Mouse (Mus musculus) hindbrain, embryonic 12.5 days (tissue): Measurements from ENCODE around the gene Mapk11. TPM values are rescaled to one million over a fixed set of nuclear protein-coding genes. Genes with fewer than 3 reads are reported as not detected.

Experiments used
- ATAC-seq: fragments of 200-750 bp; cut with Nextera tagmentation; 2 replicates; pipeline ENCODE4 v1.8.0; 2017; ENCODE audit warnings: moderate TSS enrichment; ENCODE audit not compliant: low FRiP score
- H3K27ac ChIP-seq: fragments of 300-500 bp; sonication (generic); 2 replicates; pipeline ENCODE4 v1.5.1; 2016; ENCODE audit warnings: mild to moderate bottlenecking
- H3K27me3 ChIP-seq: fragments of 300-500 bp; sonication (generic); 2 replicates; pipeline ENCODE4 v1.6.1; 2016; ENCODE audit warnings: mild to moderate bottlenecking
- H3K36me3 ChIP-seq: fragments of 300-500 bp; sonication (generic); 2 replicates; pipeline ENCODE4 v1.6.1; 2016; ENCODE audit warnings: mild to moderate bottlenecking
- H3K4me1 ChIP-seq: fragments of 300-500 bp; sonication (generic); 2 replicates; pipeline ENCODE4 v1.6.1; 2016
- H3K4me2 ChIP-seq: fragments of 300-500 bp; sonication (generic); replicated peaks from 2 replicates; pipeline ENCODE4 v1.6.1; 2016; ENCODE audit warnings: mild to moderate bottlenecking
- H3K4me3 ChIP-seq: fragments of 300-500 bp; sonication (generic); 2 replicates; pipeline ENCODE4 v1.5.1; 2016; ENCODE audit warnings: mild to moderate bottlenecking
- H3K9ac ChIP-seq: fragments of 300-500 bp; sonication (generic); 2 replicates; pipeline ENCODE4 v1.6.1; 2016; ENCODE audit warnings: mild to moderate bottlenecking, moderate library complexity
- H3K9me3 ChIP-seq: fragments of 300-500 bp; sonication (generic); replicated peaks from 2 replicates; pipeline ENCODE4 v1.6.1; 2016; ENCODE audit warnings: mild to moderate bottlenecking
- WGBS: fragments of 180-500 bp; shearing (Covaris S2); methylation state at CpG from one replicate; pipeline ENCODE4 v1.1.7; 2016; 5-methylcytosine and 5-hydroxymethylcytosine counted together
- polyA plus RNA-seq: library from polyadenylated mRNA; unstranded; fragments of >200 nt; fragmentation: Nextera tagmentation; extraction: Ambion mirVana; gene quantifications from 2 replicates; pipeline ENCODE4 v1.2.1, GENCODE M21; 2016

The Mapk11 gene
- polyA plus RNA-seq, 1 experiment from 2014 or later = 41.9 TPM

DNA sequence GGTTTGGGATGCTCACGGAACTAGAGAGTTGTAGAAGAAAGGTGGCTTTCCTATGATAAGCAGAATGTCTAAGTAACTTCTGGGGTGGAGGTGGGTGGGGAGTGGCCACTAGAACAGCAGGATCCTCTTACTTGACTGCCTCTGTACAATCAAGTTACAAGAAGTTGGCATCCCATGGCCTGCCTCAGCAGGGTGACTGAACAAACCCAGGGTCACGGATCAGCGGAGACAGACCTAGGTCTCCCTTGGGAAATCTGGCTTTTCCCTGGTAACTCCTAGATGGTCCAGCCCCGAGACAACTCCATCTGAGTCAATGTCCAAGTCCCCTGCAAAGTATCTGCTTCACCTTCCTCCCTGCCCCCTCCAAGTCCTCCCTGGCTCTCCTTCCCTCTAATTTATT, 1.5 kb downstream of the Mapk11 start:
- peak overlapping the region; percentile 90; the same call in 1 of the 2 replicates for H3K9ac ChIP-seq
- peak overlapping the region; percentile 64 for H3K4me2 ChIP-seq
- no peak for ATAC-seq
- H3K27me3 ChIP-seq = peaks cover 22% of the 10 kb centered on the region
- H3K4me1 ChIP-seq = peaks cover 41% of the 10 kb centered on the region
- peak overlapping the region; percentile 58 for H3K4me3 ChIP-seq
- 31% methylated on average over 4 of the region's 4 CpGs for WGBS
- H3K36me3 ChIP-seq = peaks cover 30% of the 10 kb centered on the region
- H3K27ac ChIP-seq = peak overlapping the region; percentile 90; the same call in 1 of the 2 replicates
- no peaks in the 10 kb centered on the region for H3K9me3 ChIP-seq

DNA sequence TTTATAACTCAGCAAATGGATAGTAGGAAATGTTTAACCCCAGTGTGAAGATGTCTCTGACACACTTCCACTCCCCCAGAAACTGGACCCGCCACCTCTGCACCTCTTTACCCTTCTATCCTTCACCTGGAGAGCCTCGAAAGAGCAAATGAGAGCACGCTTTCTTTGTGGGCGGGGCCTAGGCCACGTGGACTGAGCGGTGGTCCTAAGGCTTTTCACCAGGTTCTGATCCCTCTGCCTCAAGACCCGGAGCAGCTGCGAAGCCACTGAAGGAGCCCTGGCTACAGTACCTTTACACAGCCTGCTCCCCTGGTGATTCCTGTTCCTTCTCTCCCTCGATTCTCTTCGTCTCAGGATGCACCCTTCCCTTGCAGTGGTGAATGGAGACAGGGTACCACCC, 2.0 kb downstream of the Mapk11 start:
- Histone ChIP-seq H3K27ac (peak overlapping the region; percentile 70; the same call in 1 of the 2 replicates), H3K4me3 (peak overlapping the region; percentile 58), H3K4me1 (peaks cover 37% of the 10 kb centered on the region), H3K27me3 (peaks cover 22% of the 10 kb centered on the region), H3K4me2 (peak overlapping the region; percentile 64), H3K9ac (peak overlapping the region; percentile 90), H3K36me3 (peaks cover 35% of the 10 kb centered on the region), H3K9me3 (no peaks in the 10 kb centered on the region)
- WGBS = 19% methylated on average over 10 of the region's 10 CpGs
- ATAC-seq = no peak

GRCm38 (mm10) chr15:89147024-89147423, 2.4 kb downstream of the Mapk11 start:
- H3K4me1 ChIP-seq = peaks cover 32% of the 10 kb centered on the region
- H3K4me2 ChIP-seq = peak overlapping the region; percentile 64
- H3K9me3 ChIP-seq = no peaks in the 10 kb centered on the region
- no peak for ATAC-seq
- peaks cover 22% of the 10 kb centered on the region for H3K27me3 ChIP-seq
- H3K4me3 ChIP-seq = peak overlapping the region; percentile 58
- H3K9ac ChIP-seq = peak overlapping the region; percentile 90
- H3K36me3 ChIP-seq = peaks cover 37% of the 10 kb centered on the region
- WGBS = 14% methylated on average over 16 of the region's 16 CpGs
- peak overlapping the region; percentile 70 for H3K27ac ChIP-seq

- WGBS = 2% methylated on average over 27 of the region's 27 CpGs
- peak overlapping the region; percentile 90 for H3K9ac ChIP-seq
- 0 out of 2 replicates have a peak, but pooled peaks have one; percentile 9 for ATAC-seq
- H3K27me3 ChIP-seq = peaks cover 27% of the 10 kb centered on the region
- H3K4me3 ChIP-seq = peak overlapping the region; percentile 58
- peak overlapping the region; percentile 70 for H3K27ac ChIP-seq
- H3K4me2 ChIP-seq = peak overlapping the region; percentile 64
- peaks cover 37% of the 10 kb centered on the region for H3K36me3 ChIP-seq
- H3K9me3 ChIP-seq = no peaks in the 10 kb centered on the region
- peaks cover 30% of the 10 kb centered on the region for H3K4me1 ChIP-seq
Observed at GRCm38 (mm10) chr15:89146537-89146936, 2.9 kb downstream of the Mapk11 start.

DNA sequence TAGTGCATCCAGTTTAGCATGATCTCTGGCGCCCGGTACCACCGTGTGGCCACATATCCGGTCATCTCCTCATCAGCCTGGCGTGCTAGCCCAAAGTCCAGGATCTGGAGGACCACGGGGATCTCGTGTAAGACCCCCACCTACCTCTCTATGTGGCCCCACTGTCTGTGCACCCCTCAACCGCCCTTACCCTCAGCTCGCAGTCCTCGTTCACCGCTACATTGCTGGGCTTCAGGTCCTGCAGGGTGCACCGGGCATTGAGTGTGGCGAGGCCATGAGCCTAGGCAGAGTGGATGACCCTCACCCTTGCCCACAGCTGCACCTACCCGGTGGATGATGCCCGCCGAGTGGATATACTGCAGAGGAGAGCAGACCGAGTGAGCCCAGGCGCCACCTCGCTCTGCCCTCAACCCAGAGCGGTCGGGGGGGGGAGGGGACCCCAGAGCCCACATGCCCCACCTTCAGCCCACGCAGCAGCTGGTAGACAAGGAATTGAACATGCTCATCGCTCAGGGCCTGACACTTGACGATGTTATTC, 3.5 kb downstream of the Mapk11 start:
- H3K4me3 ChIP-seq = peak overlapping the region; percentile 58; the same call in 1 of the 2 replicates
- peaks cover 32% of the 10 kb centered on the region for H3K27me3 ChIP-seq
- H3K4me1 ChIP-seq = peaks cover 33% of the 10 kb centered on the region

GRCm38 (mm10) chr15:89144965-89145364, 4.5 kb downstream of the Mapk11 start:
- peaks cover 37% of the 10 kb centered on the region for H3K27me3 ChIP-seq
- peaks cover 37% of the 10 kb centered on the region for H3K4me1 ChIP-seq
- no peaks in the 10 kb centered on the region for H3K9me3 ChIP-seq
- no peak overlapping the region for H3K4me2 ChIP-seq
- ATAC-seq = no peak
- 85% methylated on average over 11 of the region's 11 CpGs for WGBS
- H3K4me3 ChIP-seq = no peak overlapping the region
- peaks cover 37% of the 10 kb centered on the region for H3K36me3 ChIP-seq
- no peak overlapping the region for H3K9ac ChIP-seq
- no peak overlapping the region for H3K27ac ChIP-seq

More for the DNA sequence above, 3.5 kb downstream of the Mapk11 start:
- Histone ChIP-seq H3K36me3 (peaks cover 37% of the 10 kb centered on the region), H3K27ac (no peak overlapping the region), H3K9me3 (no peaks in the 10 kb centered on the region), H3K9ac (no peak overlapping the region), H3K4me2 (peak overlapping the region; percentile 64)
- no peak for ATAC-seq
- WGBS = 82% methylated on average over 24 of the region's 24 CpGs

DNA sequence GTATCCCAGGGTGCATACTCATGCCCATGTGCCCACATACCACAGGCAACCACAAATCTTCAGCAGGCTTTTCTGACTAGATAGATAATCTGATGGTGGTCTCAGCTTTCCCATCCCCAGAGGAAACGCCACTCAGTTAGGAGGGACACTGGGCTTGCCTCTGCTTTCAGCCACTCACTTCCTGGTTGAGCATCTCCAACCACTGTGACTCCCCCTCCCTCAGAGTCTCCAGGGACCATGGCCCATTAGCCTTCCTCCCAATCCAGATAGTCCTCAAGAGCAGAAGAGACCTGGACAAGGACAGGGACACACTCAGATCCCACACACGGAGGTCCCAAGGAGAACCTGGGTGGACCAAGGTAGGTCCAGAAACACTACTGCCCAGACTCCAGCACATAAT, 6.3 kb downstream of the Mapk11 start:
- H3K4me3 ChIP-seq = no peak overlapping the region
- H3K4me2 ChIP-seq = no peak overlapping the region
- 87% methylated on average over 2 of the region's 2 CpGs for WGBS
- H3K9me3 ChIP-seq = no peaks in the 10 kb centered on the region
- no peak for ATAC-seq
- peaks cover 37% of the 10 kb centered on the region for H3K36me3 ChIP-seq
- H3K9ac ChIP-seq = no peak overlapping the region
- peaks cover 46% of the 10 kb centered on the region for H3K27me3 ChIP-seq
- H3K4me1 ChIP-seq = peaks cover 40% of the 10 kb centered on the region
- H3K27ac ChIP-seq = no peak overlapping the region

GRCm38 (mm10) chr15:89141905-89142304, 7.5 kb downstream of the Mapk11 start:
- no peak overlapping the region for H3K4me3 ChIP-seq
- 72% methylated on average over 4 of the region's 4 CpGs for WGBS
- no peaks in the 10 kb centered on the region for H3K9me3 ChIP-seq
- H3K4me2 ChIP-seq = no peak overlapping the region
- peaks cover 34% of the 10 kb centered on the region for H3K4me1 ChIP-seq
- H3K27ac ChIP-seq = no peak overlapping the region
- no peak overlapping the region for H3K9ac ChIP-seq
- peaks cover 37% of the 10 kb centered on the region for H3K36me3 ChIP-seq
- no peak for ATAC-seq
- H3K27me3 ChIP-seq = peaks cover 37% of the 10 kb centered on the region

GRCm38 (mm10) chr15:89141443-89141842, 8.0 kb downstream of the Mapk11 start:
- no peak overlapping the region for H3K27ac ChIP-seq
- no peak overlapping the region for H3K4me2 ChIP-seq
- peaks cover 29% of the 10 kb centered on the region for H3K4me1 ChIP-seq
- H3K4me3 ChIP-seq = 0 out of 2 replicates have a peak overlapping the region, but pooled peaks have one; percentile 52
- WGBS = 33% methylated on average over 5 of the region's 5 CpGs
- no peak for ATAC-seq
- peaks cover 37% of the 10 kb centered on the region for H3K36me3 ChIP-seq
- peaks cover 37% of the 10 kb centered on the region for H3K27me3 ChIP-seq
- H3K9me3 ChIP-seq = no peaks in the 10 kb centered on the region
- no peak overlapping the region for H3K9ac ChIP-seq

- Histone ChIP-seq H3K9ac (peak within 1 kb of the TSS; percentile 68), H3K27me3 (peaks cover 33% of the 10 kb centered on the region), H3K36me3 (peaks cover 35% of the 10 kb centered on the region), H3K4me1 (peaks cover 23% of the 10 kb centered on the region), H3K4me3 (peak within 1 kb of the TSS; percentile 52), H3K9me3 (no peaks in the 10 kb centered on the region), H3K27ac (no peak within 1 kb of the TSS), H3K4me2 (peak within 1 kb of the TSS; percentile 97)
- peak; percentile 72 for ATAC-seq
- WGBS = under 1% methylated on average over 21 of the region's 21 CpGs
Observed at GRCm38 (mm10) chr15:89140659-89141252, 8.7 kb downstream of the Mapk11 start, which contains the start of gene Mapk12. Mapk12 (minus strand) TSS chr15:89140703.

- Histone ChIP-seq H3K27ac (no peak overlapping the region), H3K27me3 (peaks cover 28% of the 10 kb centered on the region), H3K4me2 (peak overlapping the region; percentile 97), H3K4me1 (peaks cover 23% of the 10 kb centered on the region), H3K9me3 (no peaks in the 10 kb centered on the region), H3K36me3 (peaks cover 29% of the 10 kb centered on the region), H3K9ac (peak overlapping the region; percentile 68), H3K4me3 (peak overlapping the region; percentile 52)
- peak; percentile 55 for ATAC-seq
- WGBS = under 1% methylated on average over 48 of the region's 53 CpGs
Observed at GRCm38 (mm10) chr15:89140048-89140658, 9.3 kb downstream of the Mapk11 start.

GRCm38 (mm10) chr15:89138531-89138930, 10.9 kb downstream of the Mapk11 start:
- H3K9me3 ChIP-seq = no peaks in the 10 kb centered on the region
- H3K4me1 ChIP-seq = peaks cover 23% of the 10 kb centered on the region
- WGBS = 89% methylated on average over 6 of the region's 6 CpGs
- H3K4me3 ChIP-seq = no peak overlapping the region
- no peak overlapping the region for H3K9ac ChIP-seq
- H3K27ac ChIP-seq = no peak overlapping the region
- no peak for ATAC-seq
- peaks cover 13% of the 10 kb centered on the region for H3K36me3 ChIP-seq
- H3K4me2 ChIP-seq = no peak overlapping the region
- H3K27me3 ChIP-seq = peaks cover 28% of the 10 kb centered on the region
